Mouse (Mus musculus) gastrocnemius, postnatal 36 days (tissue): ENCODE measurements at regions not wholly inside any gene's neighbourhood (a gene's known extent, or its start where the extent isn't known, plus 50 kb on each side); places are given as distances from the start of the nearest gene placed in this dataset.

Experiments used
- DNase-seq, 2 experiments: peaks; one replicate each; pipeline ENCODE4 v3.0.0; 2022
- intact Hi-C: fragments of 180-260 bp; cut with DNase I; formaldehyde crosslinking; loops from one replicate; pipeline ENCODE4 v1.15.1; 2025

- DNase-seq = no peak
- intact Hi-C loops = loop anchor here (5.0 kb wide), 1 partner anchor 714 kb away; no protein-coding TSS in a partner anchor
Observed at GRCm38 (mm10) chr14:46706462-46706861, 53.9 kb upstream of the Cdkn3 start.

GRCm38 (mm10) chr14:46704316-46704751, 56.0 kb upstream of the Cdkn3 start:
- peak; percentile 58 to 60 for DNase-seq
- intact Hi-C loops = no loop called here

- peak; percentile 28 to 44 for DNase-seq
- intact Hi-C loops = no loop called here
Observed at GRCm38 (mm10) chr14:46702669-46703435, 57.5 kb upstream of the Cdkn3 start.

GRCm38 (mm10) chr14:46692571-46692970, 67.8 kb upstream of the Cdkn3 start:
- intact Hi-C loops = no loop called here
- no peak for DNase-seq

- intact Hi-C loops = no loop called here
- DNase-seq = no peak
Observed at GRCm38 (mm10) chr14:46692067-46692466, 68.3 kb upstream of the Cdkn3 start.

GRCm38 (mm10) chr14:46682728-46683127, 77.6 kb upstream of the Cdkn3 start:
- intact Hi-C loops = no loop called here
- no peak for DNase-seq

- no peak for DNase-seq
- intact Hi-C loops = no loop called here
Observed at GRCm38 (mm10) chr14:46678935-46679334, 81.4 kb upstream of the Cdkn3 start.

- no peak for DNase-seq
- intact Hi-C loops = no loop called here
Observed at GRCm38 (mm10) chr14:46671482-46672225, 88.7 kb upstream of the Cdkn3 start.

GRCm38 (mm10) chr14:46671062-46671461, 89.3 kb upstream of the Cdkn3 start:
- intact Hi-C loops = no loop called here
- no peak for DNase-seq

GRCm38 (mm10) chr14:46670221-46671046, 89.9 kb upstream of the Cdkn3 start:
- intact Hi-C loops = no loop called here
- DNase-seq = no peak

GRCm38 (mm10) chr14:46668275-46668674, 92.1 kb upstream of the Cdkn3 start:
- no peak for DNase-seq
- intact Hi-C loops = no loop called here

GRCm38 (mm10) chr14:46664305-46664704, 96.0 kb upstream of the Cdkn3 start:
- intact Hi-C loops = no loop called here
- DNase-seq = no peak

GRCm38 (mm10) chr14:46663529-46663928, 96.8 kb upstream of the Cdkn3 start:
- intact Hi-C loops = no loop called here
- no peak for DNase-seq

GRCm38 (mm10) chr14:46661792-46662545, 98.4 kb upstream of the Cdkn3 start:
- no peak for DNase-seq
- intact Hi-C loops = no loop called here

- intact Hi-C loops = no loop called here
- no peak for DNase-seq
Observed at GRCm38 (mm10) chr14:46661118-46661791, 99.1 kb upstream of the Cdkn3 start.

GRCm38 (mm10) chr14:46659365-46659764, 101.0 kb upstream of the Cdkn3 start:
- no peak for DNase-seq
- intact Hi-C loops = no loop called here

GRCm38 (mm10) chr14:46656249-46656648, 104.1 kb upstream of the Cdkn3 start:
- no peak for DNase-seq
- intact Hi-C loops = no loop called here

GRCm38 (mm10) chr14:46647319-46647974, 112.9 kb upstream of the Cdkn3 start:
- intact Hi-C loops = no loop called here
- no peak for DNase-seq

- intact Hi-C loops = no loop called here
- DNase-seq = no peak
Observed at GRCm38 (mm10) chr14:46646673-46647318, 113.5 kb upstream of the Cdkn3 start.
